Mouse (Mus musculus) spleen, postnatal 10 days (tissue): ENCODE measurements around the gene Hoxb5.

Experiments used
- DNase-seq, 2 experiments: peaks; one replicate each; pipeline ENCODE4 v3.0.0; 2021 to 2022; ENCODE audit warnings: low spot score in 2 of 2

The Hoxb5 gene

DNA sequence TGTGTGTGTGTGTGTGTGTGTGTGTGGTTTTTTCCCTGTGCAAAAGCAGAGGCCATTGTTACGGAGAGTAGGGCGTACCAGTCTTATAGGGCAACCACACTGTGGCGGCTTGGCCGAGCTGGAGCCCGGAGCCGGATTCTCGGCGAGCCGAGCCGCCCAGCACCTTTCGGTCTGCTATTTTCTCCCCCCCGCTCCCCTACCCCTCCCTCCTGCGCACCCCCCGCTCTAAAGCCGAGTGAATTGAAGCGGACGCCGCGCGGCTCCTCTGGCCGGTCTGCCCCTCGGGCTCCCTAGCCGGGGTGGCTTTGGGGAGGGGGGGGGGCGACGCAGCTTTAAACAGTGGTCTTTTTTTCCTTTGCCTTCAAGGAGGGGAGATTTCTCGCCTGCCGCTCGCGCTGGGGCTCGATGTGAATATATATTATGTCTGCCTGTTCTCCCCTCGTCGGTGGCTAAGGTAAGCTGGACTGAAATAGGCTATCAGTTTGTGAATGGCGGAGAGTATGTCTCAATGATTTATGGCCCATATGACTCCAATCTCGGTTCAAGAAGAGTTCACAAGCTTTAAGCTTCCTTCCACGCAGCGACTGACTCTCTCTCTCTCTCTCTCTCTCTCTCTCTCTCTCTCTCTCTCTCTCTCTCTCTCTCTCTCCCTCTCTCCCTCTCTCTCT is 37.7 kb downstream of the Hoxb5 start:
- no peak for DNase-seq

- no peak for DNase-seq
These were observed 38.8 kb downstream of the Hoxb5 start for GRCm38 (mm10) chr11:96341701-96342575.

- no peak for DNase-seq
These were observed 39.4 kb downstream of the Hoxb5 start for GRCm38 (mm10) chr11:96342576-96342930.

DNA sequence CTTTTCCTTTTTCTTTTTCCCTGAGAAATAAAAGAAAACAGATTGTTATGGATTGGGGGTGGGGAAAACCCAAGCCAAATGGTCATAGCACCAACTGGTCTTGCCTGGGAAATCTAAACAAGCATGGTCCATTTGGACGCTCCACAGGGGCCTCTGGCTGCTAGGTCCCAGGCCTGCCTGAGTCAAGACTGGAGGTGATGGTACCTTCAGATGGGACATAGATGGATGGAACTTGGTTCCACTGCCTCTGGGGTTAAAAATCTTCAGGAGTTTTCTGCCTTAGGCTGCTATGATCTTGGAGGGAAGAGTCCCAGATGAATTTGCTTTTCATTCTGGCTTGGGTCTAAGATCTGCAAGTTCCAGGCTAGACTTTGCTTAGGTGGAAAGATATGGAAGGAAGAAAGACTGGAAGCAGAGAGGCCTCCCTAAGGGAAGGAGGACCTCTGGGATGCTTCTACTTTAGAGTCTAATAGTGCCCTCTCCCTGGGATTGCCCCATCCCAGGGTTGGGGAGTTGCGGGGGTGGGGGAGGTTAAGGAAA is 40.1 kb downstream of the Hoxb5 start:
- DNase-seq = no peak

DNA sequence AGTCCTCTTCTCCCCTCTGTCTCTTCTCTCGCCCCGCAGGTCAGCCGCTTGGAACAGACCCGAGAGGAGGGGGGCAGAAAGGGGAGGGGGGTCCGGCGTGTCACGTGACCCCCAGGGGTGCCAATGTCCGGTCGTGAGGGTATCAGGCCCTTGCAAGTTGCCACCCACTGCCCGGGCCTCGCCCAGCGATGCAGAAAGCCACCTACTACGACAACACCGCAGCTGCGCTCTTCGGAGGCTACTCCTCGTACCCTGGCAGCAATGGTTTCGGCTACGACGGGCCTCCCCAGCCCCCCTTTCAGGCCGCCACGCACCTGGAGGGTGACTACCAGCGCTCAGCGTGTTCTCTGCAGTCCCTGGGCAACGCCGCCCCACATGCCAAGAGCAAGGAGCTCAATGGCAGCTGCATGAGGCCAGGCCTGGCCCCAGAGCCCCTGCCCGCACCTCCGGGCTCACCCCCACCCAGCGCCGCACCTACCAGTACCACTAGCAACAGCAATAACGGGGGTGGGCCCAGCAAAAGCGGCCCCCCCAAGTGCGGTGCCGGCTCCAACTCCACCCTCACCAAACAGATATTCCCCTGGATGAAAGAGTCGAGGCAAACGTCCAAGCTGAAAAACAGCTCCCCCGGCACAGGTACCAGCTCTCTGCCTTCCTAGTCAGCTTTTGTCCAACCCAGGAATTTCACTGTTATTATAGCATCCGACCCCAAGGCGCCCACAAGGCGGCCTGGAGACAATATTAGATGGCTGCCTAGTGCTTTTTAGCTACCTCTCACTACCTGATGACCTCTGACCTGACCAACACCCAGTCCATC is 41.1 kb downstream of the Hoxb5 start:
- no peak for DNase-seq

DNA sequence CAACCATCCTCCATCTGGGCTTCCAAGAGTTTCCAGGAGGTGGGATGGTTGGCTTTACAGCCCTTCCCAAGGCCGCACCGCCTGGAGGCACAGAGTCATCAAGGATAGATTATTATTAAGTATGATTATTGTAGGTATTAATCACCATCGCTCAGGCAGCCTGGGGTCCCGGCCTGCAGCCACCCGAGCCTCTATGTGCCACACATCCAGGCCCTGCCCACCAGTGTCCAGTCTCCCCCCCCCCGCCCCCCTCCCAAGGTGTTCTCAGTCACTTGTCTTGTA is 41.7 kb downstream of the Hoxb5 start:
- no peak for DNase-seq

GRCm38 (mm10) chr11:96345220-96345892 is 42.2 kb downstream of the Hoxb5 start:
- DNase-seq = no peak

DNA sequence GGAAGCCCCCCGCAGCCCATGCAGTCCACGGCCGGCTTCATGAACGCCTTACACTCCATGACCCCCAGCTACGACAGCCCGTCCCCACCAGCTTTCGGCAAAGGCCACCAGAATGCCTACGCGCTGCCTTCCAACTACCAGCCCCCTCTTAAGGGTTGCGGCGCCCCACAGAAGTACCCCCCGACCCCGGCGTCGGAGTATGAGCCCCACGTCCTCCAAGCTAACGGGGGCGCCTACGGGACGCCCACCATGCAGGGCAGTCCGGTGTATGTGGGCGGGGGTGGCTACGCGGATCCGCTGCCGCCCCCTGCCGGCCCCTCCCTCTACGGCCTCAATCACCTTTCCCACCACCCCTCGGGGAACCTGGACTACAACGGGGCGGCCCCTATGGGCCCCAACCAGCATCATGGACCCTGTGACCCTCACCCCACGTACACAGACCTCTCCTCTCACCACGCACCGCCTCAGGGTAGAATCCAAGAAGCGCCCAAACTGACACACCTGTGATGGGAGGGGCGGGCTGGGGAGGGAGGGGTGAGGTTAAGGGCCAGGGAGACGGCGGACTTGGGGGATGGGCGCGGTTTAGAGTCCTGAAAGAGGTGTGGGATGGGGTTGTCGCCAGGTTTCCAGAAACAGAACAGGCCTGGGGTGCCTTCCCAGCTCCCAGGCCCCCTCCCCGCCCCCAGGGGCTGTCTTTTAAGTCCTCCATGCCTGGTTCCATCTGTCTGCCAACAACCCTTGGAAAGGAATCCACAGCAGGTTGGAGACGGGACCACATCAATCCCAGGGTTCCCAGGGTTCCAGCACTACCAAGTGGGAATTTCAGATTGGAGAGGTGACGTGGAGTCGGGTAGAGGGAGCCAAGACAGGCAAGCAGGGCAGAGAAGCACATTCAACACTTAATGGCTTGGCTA is 43.0 kb downstream of the Hoxb5 start:
- DNase-seq = no peak

DNA sequence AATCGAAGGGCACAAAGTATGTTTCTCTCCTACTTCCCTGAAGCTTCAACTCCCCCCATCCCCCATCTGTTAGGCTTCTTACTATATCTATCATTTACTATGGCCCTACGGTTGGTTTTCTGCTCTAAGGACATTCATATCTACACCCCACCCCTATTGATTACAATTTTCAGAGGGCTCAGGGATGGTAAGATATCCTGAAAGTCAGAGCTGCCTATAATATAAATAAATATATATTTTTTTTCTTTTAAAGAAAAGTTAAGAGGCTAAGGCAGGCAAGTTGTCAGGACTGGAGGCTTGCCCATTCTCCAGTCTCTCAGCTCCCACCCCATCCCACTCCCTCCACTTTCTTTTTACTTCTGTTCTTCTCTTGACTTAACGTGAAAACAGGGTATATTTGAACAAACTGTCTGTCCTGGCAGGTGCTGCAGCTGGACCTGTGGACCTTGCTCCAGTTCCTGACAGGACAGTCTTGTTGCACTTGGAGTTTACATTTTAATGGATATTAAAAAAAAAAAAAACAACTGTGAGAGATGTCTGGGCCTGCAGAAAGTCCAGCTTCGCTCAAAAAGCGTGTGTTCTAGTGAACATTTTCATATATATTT is 43.9 kb downstream of the Hoxb5 start:
- no peak for DNase-seq

DNA sequence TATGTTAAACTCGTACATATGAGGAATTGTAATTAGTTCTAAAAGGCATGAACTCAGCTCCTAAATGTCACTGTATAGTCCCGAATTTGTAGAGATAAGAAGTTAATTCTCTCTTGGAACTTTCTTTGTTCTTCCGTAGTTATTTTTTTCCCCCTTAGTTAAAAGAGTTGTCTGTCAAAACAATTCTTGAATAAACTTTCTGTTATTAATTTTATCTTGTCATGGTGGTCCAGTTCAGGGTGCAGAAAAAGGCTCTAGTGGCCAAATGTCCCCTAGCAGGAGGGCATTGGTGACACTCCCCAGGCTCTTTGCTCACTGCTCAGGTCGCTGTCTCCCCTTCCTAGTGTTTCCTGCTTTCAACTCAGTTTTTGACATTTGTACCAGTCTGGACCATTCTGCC is 44.6 kb downstream of the Hoxb5 start:
- DNase-seq = no peak

GRCm38 (mm10) chr11:96348141-96348928 is 45.2 kb downstream of the Hoxb5 start:
- no peak for DNase-seq

GRCm38 (mm10) chr11:96348988-96349387 is 45.9 kb downstream of the Hoxb5 start:
- no peak for DNase-seq

DNA sequence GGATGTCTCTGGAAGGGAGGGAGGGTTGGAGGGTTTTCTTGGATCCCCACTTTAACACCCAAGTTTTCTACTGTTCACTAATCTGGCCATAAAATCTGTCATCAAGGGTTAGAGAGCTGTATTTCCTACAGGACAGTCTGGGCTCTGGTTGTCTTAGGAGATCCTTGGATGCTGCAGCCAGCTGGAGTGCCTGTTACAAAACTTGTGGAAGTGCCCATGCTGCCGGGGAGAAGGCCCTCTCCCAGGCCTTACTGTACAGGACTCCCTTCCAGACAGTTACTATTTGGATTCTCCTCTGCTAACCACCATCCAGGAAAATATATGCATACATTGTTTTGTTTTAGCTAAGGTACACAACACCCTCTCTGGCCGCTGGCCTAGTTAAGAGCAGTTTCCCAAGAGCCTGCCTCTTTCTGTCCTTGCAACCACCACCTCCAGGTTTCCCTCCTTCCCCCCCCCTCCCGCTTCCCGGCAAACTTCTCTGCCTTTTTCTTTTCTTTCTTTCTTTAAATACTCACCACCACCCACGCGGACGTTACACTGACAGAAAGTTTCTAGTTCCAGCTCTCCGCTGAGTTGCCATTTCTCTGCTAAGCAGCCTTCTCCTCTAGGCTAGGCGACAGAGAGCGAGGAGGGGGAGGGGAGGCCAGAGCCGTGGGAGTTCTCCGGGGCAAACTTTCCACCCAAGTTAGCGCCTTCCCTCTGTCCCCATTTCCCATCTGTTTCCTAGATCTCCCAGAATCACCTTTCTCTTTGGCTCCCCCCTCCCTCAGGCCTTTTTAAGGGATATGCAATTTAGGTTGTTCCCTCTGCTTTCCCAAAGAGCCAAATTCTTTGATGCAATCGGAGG is 46.6 kb downstream of the Hoxb5 start:
- no peak for DNase-seq

DNA sequence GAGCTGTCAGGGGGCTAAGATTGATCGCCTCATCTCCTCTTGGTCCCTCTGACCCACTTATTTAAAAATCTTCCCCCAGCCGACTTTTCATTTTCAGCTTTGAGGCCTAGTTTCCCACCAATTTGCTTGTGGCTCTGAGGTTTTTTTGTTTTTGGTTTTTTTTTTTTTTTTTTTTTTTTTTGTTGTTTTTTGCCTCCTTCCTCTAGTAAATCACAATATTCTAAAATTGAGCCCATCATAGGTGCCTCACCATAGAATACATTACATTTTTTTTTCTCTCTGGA is 47.1 kb downstream of the Hoxb5 start, which contains the start of gene Hoxb2:
Hoxb2 (plus strand) TSS at position 185 of the 284 bp plus-strand sequence.
- no peak for DNase-seq

DNA sequence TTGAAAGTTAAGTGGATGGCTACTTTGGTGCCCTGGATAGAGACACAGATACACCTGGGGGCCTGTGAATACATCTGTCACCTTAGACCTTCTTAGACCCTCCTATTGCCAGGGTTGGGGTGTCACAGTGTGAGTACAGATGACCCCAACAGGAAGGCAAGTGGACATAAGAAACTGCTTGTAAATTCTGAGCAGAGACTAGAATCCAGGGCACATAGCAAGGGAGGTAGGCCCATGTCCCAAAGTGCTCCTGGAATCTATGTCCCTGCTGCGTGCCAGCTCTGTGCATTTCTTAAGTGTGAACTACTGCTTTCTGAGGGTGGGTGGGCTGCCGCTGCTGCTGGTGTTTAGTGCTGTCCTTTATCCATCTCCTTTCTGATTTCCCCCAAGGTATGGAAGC is 47.7 kb downstream of the Hoxb5 start:
- DNase-seq = no peak

DNA sequence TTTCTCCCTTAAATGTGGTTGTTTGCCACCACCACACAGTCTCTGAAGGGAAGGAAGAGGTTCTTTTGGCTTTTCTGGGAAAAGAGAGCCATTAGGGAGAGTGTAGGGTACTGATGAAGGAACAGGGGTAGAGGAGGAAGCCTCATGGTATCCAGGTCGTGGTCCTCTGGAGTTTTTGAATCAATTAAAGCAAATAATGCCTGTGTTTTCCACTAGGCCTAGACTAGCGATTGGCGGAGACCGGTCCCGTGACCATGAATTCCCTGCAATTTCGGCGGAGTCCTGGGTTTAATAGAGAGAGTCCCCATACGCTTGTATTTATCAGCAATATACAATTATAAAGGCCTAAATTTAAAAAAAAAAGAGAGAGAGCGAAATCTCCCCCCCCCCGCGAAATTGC is 48.2 kb downstream of the Hoxb5 start:
- DNase-seq = no peak

DNA sequence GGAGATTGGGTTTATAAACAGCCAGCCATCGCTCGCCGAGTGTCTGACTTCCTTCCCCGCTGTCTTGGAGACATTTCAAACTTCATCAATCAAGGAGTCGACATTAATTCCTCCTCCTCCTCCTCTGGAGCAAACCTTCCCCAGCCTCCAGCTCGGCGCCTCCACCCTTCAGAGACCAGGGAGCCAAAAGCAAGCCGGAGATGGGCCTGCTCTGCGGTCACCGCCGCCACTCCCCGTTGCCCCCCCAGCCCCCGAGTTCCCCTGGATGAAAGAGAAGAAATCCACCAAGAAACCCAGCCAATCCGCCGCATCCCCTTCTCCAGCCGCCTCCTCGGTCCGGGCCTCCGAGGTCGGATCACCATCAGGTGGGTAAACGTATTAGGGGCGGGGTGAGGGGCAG is 48.7 kb downstream of the Hoxb5 start:
- no peak for DNase-seq

- DNase-seq = no peak
These were observed 49.8 kb downstream of the Hoxb5 start for GRCm38 (mm10) chr11:96352691-96353521.
